Mouse (Mus musculus): Measurements from ENCODE around the gene Pum1.

Gene Pum1

DNA sequence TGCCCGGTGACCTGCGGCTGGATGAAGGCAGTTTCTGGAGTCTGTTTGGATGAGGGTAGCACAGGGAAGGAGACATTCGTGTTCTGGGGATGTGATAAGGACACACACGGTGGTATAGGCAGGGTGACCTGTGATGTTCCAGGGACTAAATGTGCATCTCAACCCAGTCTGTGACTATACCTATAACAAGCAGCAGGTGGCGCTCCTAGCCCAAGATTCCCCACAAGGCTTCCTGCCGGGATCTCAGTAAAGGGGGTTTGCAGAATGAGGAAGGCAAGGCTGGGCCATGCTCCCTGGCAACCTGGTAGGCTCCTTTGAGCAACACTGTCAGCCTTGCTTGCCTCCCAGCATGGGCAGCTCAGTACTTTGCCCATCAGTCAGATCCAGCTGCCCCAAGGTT is 127.1 kb downstream of the Pum1 start:
- peak; percentile 94 for DNase-seq (ENCODE audit: low read depth, low spot score)

DNA sequence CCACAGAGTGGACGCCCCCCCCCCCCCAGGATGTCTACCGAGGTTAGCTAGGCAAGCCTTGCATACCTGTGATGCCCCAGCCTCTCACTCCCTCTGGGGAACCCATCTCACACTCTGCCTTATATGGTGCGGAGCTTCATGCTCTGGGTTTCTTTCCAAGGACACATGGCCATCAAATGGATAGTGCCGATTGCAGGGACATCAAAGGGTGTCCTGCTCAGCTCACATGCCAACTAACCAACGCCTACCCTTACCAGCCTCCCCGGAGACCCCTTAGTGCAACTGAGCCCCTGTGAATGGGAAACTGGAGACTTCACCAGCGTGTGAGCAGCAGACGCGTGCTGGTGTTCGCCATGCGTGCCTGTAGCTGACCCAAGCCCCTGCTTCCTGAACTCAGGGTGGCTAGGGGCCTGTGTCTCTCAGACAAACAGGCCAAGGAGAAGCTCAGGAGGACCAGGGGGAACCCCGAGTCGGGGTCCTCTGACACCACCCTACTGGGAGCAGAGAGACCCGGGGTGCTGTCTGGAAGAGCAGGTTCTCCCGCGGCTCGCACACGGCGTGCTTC is 128.8 kb downstream of the Pum1 start:
- DNase-seq (ENCODE audit: low read depth, low spot score), result no peak

DNA sequence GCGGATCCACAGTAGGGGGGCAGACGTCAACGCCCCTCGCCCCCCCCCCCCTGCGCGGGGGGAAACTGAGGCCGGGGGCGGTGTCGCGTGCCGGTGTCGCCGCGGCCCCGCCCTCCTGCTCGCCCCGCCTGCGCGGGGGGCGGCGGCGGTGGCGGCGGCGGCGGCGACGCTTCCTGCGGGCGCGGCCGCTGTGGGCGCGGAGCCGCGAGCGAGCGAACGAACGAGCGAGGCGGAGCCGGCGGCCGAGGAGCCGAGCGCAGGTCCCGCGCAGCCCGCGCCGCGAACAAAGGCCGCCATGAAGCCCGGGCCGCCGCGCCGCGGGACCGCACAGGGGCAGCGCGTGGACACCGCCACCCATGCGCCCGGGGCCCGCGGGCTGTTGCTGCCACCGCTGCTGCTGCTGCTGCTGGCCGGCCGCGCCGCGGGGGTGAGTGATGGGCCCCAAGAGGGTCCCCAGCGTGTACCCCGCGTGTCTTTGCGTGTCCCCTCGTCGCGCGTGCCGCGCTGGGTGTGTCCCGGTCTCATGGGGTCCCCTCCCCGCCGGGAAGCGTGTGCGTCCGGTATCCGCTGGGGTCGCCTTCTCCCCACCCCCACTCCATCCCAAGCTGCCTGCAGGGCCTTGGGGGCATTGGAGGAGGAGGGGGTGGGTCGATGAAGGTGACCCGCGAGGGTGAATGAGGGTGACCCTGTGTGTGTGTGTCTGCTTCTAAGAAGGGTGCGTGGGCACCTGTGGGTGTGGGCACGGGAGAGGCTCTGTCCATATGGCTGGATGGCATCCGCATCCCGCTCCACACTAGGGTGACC is 129.5 kb downstream of the Pum1 start, which contains the start of gene Sdc3:
Sdc3 (plus strand) TSS at position 162 of the 804 bp plus-strand sequence.
- DNase-seq (ENCODE audit: low read depth, low spot score), result no peak

DNA sequence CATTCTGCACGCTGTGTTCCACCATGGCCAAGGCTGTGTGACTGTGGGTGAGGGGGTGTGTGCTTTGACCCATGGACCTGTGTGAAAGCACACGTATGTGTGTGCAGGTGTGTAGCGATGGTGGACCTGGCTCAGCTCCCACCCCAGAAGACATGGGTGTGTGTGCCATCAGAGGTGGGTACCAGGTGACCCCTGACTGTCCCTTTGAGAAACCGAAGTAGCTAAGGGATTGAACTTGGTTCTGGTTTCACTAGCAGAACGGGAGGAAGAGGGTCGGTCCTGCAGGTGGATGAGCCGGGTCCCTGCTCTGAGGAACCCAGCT is 130.0 kb downstream of the Pum1 start:
- DNase-seq (ENCODE audit: low read depth, low spot score), result no peak

DNA sequence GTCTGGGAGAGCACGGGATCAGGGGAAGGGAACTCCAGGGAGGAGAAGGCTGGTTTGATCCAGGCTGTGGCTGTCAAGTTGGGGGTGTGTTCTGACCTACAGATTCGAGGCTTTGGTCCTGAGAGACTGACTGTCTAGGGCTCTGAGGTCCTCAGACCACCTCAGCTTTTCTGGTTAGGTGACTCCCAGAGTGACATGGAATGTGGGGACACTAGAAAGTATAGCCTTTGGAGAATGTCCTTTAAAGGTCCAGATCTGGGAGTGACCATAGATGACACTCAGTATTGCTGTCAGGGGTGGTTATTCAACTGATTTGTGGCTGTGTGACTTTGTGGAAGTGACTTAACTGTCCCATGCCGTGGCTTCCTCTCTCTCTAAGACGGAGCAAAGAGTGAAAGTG is 131.7 kb downstream of the Pum1 start:
- DNase-seq (ENCODE audit: low read depth, low spot score), result no peak

DNA sequence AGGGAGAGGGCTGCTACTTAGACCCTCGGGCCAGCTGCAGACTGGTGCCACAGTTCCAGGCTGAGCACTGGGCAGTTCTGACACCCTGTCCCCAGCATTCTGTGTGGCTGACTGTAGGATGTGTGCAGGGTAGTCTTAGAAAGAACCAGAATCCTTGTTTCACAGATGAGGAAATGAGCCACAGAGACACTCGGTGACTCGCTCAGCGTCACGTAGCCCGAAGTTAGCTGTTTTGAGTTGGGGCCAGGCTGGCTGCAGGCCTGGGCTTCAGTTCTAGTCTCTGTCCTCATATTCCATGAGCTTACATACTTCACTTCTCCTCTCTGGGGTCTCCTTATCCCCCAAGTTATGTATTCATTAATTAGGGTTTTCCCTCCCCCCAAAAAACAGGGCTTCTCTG is 132.8 kb downstream of the Pum1 start:
- DNase-seq (ENCODE audit: low read depth, low spot score), result no peak

DNA sequence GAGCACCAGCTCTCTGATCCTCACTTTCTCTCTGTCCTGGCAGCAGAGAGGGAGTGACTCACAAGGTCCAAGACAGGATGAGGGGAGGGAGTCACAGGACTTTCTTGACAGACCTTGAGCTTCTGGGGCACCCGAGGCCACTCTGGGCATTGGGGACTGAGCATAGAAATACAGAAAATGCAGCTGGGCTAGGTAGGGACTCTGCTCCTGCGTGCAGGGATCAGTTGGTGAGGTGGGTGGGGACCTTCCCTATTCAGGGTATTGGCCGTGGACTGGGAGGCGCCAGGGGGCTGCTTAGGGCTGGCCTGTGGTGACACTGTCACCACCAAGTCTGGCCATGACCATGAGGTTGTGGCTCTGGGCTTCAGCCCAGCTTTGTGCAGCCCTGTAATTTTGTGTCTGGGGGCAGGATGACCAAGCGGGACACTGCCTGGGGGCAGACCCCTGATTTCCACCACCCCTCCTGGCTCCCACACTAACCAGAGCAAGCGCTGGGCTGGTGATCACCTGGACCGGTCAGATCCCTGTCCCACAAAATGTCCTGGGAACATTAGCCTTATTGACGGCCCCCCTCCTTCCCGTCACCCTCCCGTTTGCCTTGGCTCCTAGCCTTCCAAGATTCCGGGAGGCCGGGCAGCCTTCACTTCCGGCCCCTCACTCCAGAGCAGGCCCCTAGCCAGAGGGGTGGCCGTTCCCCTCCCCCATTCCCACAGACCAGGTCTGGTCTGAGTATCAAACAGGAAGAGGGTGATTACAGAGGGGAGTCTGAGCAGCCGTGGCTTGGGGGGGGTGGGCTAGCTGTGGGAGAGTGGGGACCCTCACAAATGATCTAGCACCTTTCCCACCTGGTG is 134.3 kb downstream of the Pum1 start:
- no peak for DNase-seq (ENCODE audit: low read depth, low spot score)

DNA sequence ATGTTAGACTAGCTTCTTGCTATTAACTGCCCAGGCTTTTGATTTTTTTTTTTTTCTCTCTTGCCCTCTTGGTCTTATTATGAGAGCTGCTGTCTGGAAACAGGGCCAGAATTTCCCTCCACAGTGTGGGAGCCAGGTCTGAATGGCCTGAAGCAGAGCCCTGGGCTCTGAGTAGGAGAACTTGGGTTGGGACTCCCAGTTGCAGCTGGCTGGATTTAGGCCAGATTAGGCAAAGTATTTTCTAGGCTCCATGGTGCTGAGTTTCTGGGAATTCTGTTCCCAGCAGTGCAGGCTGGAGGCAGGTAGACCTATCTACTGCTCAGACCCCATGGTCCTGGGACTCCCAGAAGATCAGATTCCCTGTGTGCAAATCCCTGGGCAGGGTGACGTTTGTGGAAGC is 135.3 kb downstream of the Pum1 start:
- no peak for DNase-seq (ENCODE audit: low read depth, low spot score)

DNA sequence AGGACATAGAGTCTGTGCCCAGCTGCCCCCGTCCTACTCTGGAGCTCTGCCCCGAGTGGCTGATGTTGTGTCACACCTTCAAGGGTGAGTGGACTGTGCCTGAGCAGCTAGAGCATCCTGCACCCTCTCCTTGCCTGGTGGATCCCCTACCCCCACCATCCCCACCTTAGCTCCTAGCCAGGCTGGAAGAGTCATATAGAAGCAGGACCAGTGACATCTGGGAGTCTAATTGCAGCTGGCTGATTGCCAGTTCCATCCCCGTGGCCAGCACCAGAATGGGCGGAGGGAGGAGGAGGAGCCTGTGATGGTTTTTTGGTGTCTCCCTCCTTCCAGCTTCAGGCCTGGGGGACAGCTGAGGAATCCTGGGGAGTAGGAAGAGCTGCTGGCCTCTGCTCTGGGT is 136.0 kb downstream of the Pum1 start:
- DNase-seq (ENCODE audit: low read depth, low spot score), result no peak

DNA sequence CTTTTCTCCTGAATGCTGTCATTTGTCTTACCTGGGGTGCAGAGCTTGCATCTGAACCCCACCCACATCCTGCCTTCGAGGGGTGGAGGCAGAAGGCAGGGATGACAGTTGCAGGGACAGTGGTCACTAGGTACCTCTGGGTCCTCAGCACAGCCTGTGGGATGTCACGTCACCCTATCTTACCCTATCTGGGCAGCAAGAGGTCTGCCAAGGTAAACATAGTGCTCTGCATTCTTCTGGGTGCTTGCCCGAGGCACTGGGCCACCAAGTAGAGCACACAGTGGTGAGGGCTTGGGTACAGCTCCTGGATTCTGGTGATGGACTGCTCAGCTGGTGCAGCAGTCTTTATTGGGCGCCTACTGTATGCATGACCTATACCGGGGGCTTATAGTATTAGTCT is 136.5 kb downstream of the Pum1 start:
- DNase-seq (ENCODE audit: low read depth, low spot score), result no peak

DNA sequence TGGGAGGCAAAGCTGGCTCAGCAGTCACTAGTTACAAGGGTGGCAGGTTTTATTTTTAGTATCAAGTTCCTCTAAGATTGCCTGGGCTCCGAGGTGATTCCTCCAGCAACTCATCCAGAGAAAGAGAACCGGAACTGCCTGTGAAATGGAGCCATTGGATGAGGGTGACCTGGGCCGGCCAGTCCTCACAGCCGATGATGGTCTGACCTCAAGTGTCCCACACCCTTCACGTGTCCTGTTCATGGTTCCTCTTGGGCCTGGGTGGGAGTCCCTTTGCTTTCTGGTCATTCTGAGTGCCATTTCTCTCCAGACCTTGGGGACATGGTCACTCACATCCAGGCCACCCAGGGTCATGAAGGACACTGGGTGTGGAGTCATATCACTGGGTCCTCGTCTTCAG is 137.0 kb downstream of the Pum1 start:
- DNase-seq (ENCODE audit: low read depth, low spot score), result no peak

DNA sequence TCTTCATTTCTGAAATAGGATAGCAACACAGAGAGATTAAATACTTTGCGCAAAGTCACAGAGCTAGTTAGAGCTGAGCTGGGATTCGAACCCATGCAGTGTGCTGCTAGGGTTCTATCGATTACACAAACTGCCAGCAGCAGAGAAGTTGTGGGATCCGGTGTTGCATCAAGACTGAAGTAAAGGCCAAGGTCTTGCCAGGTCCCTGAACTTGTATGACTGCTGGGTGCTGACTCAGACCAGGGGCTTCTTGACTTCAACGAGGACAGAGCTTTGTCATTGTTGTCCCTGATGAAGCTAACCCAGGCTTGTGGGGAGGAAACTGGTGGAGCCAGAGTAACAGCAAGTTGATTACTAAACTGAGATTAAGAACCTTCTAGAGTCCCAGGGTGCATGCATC is 138.1 kb downstream of the Pum1 start:
- no peak for DNase-seq (ENCODE audit: low read depth, low spot score)

DNA sequence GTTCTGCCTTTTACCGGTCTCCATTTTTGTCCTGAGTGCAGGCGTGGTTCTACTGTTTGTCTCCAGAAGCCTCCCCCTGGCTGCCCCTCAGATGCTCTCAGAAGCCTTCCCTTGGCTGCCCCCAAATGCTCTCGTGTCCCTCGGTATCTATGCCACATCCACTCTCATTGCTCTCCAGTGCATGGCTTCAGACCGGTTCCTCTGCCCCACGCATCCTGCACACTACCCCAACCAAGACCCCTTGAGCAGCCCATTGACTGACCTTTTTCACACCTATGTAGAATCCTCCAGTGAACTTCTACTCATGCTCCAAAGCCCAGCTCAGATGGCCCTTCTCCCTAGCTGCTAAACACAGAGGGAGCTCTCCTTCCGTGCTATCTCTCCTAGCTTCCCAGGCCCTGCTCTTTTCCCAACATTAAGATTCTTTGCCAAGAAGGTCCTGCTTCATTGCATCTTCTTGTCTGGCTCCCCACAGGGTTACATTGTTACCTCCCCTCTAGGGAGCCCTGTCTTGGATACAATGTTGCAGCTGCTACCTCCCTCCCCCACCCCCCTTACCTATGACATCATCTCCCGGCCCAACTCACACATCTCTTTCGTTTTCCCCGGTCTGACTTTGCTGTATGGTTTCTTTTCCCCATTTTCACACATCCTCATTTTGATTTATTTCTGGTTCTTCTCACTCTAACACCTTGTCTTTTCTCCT is 138.7 kb downstream of the Pum1 start:
- no peak for DNase-seq (ENCODE audit: low read depth, low spot score)

DNA sequence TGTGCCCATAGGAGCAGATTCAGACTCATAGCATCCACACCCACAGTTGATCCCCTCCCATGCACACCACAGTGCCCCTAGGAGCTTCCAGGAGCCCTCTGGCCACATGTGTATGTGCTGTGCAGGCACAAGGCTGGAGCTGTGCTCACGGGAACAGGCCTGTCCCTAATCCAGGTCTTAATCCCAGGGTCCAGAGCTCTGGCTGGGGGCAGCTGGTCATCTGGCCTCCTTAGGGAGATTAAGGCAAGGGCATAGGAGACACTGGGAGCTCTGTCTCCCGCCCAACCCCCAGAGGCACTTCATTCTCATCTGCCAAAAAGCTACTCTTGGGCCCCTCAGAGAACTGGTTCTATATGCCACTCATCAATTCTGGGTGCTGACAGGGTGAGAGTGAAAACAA is 140.5 kb downstream of the Pum1 start:
- DNase-seq (ENCODE audit: low read depth, low spot score), result no peak

DNA sequence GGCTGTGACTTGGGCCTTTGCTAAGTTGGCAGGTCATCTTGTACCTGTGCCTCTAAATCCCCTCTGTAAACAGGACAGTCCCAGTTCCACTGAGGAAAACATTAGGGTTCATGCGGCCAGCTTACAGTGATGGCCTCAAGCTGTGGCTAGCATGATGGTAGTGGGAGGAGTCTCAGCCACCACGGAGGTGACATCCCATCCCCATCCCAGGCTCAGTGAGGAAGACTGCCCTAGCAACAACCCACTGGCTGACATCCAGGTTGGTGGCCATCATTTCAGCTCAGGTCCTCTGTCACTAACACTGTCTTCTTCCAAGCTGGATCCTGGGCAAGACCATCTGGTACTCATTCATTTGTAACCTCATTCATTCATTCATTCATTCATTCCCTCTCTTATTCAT is 141.2 kb downstream of the Pum1 start:
- DNase-seq (ENCODE audit: low read depth, low spot score), result no peak

DNA sequence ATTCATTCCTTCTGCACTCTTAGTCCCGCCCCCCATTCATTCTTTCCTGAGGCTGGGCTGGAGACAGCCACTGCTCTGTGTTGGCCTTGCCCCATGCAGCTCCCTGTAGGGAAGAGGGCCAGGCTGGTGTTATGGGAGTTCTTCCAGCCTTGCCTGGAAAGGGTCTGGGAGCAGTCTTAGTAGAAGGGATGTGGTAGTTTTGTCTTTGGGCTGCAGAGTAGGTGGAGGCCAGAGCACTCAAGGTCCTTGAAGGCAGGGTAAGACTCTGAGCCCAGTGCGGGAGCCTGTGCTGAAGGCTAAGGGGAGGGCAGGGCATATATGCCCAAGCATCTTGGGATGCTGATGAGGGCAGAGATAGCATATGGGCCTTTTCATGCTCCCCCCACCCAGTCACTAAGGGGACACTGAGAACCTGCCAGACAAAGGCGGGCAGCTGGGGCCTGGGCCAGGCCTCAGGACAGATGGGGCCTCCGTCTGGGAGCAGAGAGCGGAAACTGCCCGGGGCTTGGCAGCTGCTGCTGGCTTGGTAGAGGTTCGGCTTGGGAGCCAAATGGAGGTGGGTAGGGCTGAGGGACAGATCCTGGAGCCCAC is 141.7 kb downstream of the Pum1 start:
- no peak for DNase-seq (ENCODE audit: low read depth, low spot score)

DNA sequence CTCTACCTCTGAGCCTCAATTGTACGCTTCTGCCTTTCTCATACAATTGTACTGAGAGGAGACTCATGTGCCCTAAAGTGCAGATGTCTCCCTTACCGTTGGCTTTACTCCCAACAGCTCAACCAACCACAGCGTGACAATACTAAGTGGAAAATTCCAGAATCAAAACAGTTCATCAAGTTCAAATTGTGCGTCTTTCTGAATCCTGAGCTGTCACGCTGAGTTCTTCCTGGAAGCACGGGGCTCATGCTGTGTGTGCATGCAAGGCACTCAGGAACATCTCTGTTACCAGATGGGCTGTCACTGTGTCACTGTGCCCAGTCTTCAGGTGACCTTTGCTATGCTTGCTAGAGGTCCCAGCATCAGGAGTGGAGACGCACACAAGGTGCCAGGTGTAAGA is 142.6 kb downstream of the Pum1 start:
- DNase-seq (ENCODE audit: low read depth, low spot score), result no peak

DNA sequence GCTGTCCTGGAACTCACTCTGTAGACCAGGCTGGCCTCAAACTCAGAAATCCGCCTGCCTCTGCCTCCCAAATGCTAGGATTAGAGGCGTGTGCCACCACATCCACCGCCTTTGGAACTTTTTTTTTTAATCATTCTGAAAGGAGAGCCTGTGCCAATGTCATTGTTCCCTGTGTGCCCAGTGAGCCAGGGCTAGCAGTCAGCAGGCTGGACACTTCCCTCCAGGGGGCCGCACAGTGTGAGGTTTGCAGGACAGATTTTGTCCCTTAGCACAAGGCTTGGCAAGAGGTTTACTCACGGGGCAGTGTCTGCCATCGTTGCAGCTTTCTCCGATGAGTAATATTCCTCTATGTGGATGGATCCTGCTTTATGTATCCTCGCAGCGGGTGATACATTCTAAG is 143.6 kb downstream of the Pum1 start:
- no peak for DNase-seq (ENCODE audit: low read depth, low spot score)

DNA sequence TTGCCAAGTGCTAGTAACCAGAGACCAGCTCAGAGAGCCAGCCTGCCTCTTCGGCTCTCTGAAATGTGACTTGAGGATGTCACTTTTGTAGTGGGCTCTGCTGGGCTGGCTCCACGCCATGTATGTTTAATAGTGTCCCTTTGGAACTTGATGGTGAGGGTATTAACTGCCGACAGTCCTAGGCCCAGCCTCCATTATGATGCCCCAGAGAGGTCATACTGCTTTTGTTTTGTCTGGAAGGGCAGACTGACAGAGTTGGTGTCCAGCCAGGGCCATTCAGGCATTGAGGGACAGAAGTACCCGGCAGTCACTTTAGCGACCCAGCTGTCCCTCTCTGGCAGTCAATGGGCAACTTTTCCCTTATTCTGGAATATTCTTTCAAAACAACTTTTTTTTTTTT is 146.7 kb downstream of the Pum1 start:
- no peak for DNase-seq (ENCODE audit: low read depth, low spot score)

DNA sequence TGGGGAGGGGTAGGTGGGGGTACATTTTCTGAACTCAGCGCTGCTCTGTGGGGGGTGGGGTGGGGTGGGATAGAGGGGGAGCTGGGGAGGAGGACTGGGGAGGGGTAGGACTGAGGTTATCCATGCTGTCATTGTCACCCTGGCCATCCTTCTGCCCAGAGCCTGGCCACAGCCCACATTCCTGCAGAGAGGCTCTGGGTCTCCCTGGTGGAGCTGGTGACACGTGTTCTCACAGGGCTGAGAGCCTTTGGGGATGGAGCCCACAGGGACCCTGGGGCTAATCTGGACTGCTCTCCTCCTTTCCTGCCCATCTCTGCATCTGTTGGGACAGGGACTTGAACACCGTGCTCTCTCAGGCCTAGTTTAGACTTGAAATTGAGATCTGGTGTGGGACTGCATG is 147.7 kb downstream of the Pum1 start:
- DNase-seq (ENCODE audit: low read depth, low spot score), result no peak

DNA sequence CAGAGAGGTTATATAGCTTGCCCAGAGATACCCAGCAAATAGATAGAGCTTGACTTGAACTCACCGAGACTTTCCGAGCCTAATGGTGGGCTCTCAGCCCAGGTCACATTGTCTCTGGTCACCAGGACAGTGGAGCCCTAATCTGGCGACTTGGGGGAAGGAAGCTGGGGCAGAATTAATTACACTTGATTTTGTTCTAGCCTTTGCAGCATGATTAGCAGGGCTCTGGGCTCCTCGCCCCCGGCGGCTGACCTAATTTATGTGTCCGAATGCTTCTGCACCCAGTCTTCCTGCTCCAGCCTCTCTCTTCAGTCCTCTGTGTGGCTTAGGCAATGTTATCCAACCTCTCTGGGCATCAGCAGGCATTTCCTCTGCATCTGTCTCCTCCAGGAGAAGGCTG is 148.3 kb downstream of the Pum1 start:
- DNase-seq (ENCODE audit: low read depth, low spot score), result no peak

DNA sequence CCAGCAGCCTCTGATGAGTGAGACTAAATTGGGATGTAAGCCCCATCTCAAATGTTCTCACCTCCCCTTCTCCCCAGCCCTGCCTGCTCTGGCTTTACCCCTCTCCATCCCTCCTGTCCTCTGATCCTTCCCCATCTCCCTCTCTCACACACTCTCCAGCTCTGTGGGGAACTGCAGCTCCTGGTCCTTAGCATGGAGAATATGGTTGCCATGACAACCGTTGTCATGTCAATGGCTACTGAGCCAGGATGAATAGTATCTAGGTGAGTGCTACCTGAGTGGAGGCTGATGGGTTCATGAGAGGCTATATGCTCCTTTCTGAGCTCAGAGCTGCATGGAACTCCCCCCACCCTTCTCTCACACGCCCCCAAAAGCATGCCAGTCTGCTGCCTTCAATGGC is 150.8 kb downstream of the Pum1 start:
- no peak for DNase-seq (ENCODE audit: low read depth, low spot score)

Measured in mesoderm, embryonic 11.5 days (tissue).